Mouse (Mus musculus) limb, embryonic 12.5 days (tissue): ENCODE data around the gene Arhgap23. TPM values are rescaled to one million over a fixed set of nuclear protein-coding genes. Genes with fewer than 3 reads are reported as not detected.

Experiments used
- ATAC-seq: fragments of 200-750 bp; cut with Nextera tagmentation; 2 replicates; pipeline ENCODE4 v1.8.0; 2017; ENCODE audit warnings: low read depth, moderate TSS enrichment; ENCODE audit not compliant: insufficient number of reproducible peaks, insufficient read depth, low FRiP score, low TSS enrichment
- H3K27ac ChIP-seq: fragments of 300-500 bp; sonication (generic); 2 replicates; pipeline ENCODE4 v1.5.1; 2016; ENCODE audit warnings: mild to moderate bottlenecking, moderate library complexity
- H3K27me3 ChIP-seq: fragments of 300-500 bp; sonication (generic); 2 replicates; pipeline ENCODE4 v1.6.1; 2016; ENCODE audit warnings: mild to moderate bottlenecking, moderate library complexity
- H3K36me3 ChIP-seq: fragments of 300-500 bp; sonication (generic); 2 replicates; pipeline ENCODE4 v1.6.1; 2016; ENCODE audit warnings: mild to moderate bottlenecking, moderate library complexity
- H3K4me1 ChIP-seq: fragments of 300-500 bp; sonication (generic); replicated peaks from 2 replicates; pipeline ENCODE4 v1.6.1; 2016
- H3K4me2 ChIP-seq: fragments of 300-500 bp; sonication (generic); 2 replicates; pipeline ENCODE4 v1.6.1; 2016; ENCODE audit warnings: mild to moderate bottlenecking, moderate library complexity
- H3K4me3 ChIP-seq: fragments of 300-500 bp; sonication (generic); replicated peaks from 2 replicates; pipeline ENCODE4 v1.5.1; 2016; ENCODE audit warnings: mild to moderate bottlenecking
- H3K9ac ChIP-seq: fragments of 300-500 bp; sonication (generic); replicated peaks from 2 replicates; pipeline ENCODE4 v1.6.1; 2016; ENCODE audit warnings: mild to moderate bottlenecking, moderate library complexity
- H3K9me3 ChIP-seq: fragments of 300-500 bp; sonication (generic); 2 replicates; pipeline ENCODE4 v1.6.1; 2016; ENCODE audit warnings: mild to moderate bottlenecking, moderate library complexity
- WGBS: fragments of 180-500 bp; shearing (Covaris S2); methylation state at CpG from one replicate; pipeline ENCODE4 v1.1.7; 2016; 5-methylcytosine and 5-hydroxymethylcytosine counted together
- polyA plus RNA-seq: library from polyadenylated mRNA; unstranded; fragments of >200 nt; fragmentation: Nextera tagmentation; extraction: Ambion mirVana; gene quantifications from 2 replicates; pipeline ENCODE4 v1.2.1, GENCODE M21; 2016

Gene Arhgap23
- 7.3 and 7.4 TPM in 2 replicates for polyA plus RNA-seq

GRCm38 (mm10) chr11:97415330-97415711 lies at the start of gene Arhgap23:
Gene Arhgap23 (plus strand): TSS chr11:97415533.
- H3K4me2 ChIP-seq, result peak within 1 kb of the TSS; percentile 83
- H3K4me1 ChIP-seq, result peaks cover 41% of the 10 kb centered on the region
- WGBS, result under 1% methylated on average over 23 of the region's 29 CpGs
- H3K27ac ChIP-seq, result peak within 1 kb of the TSS; percentile 86
- no peaks in the 10 kb centered on the region for H3K9me3 ChIP-seq
- peak within 1 kb of the TSS; percentile 86 for H3K4me3 ChIP-seq
- peak within 1 kb of the TSS; percentile 84 for H3K9ac ChIP-seq
- peak; percentile 72 for ATAC-seq
- H3K27me3 ChIP-seq, result no peaks in the 10 kb centered on the region
- no peaks in the 10 kb centered on the region for H3K36me3 ChIP-seq

GRCm38 (mm10) chr11:97365556-97365955 lies 49.8 kb upstream of the Arhgap23 start:
- peaks cover 24% of the 10 kb centered on the region for H3K4me1 ChIP-seq
- H3K36me3 ChIP-seq, result peaks cover 10% of the 10 kb centered on the region
- no peak overlapping the region for H3K4me3 ChIP-seq
- ATAC-seq, result no peak
- no peaks in the 10 kb centered on the region for H3K9me3 ChIP-seq
- 68% methylated on average over 1 of the region's 1 CpGs for WGBS
- H3K4me2 ChIP-seq, result peak overlapping the region; percentile 97; the same call in 1 of the 2 replicates
- no peak overlapping the region for H3K9ac ChIP-seq
- no peaks in the 10 kb centered on the region for H3K27me3 ChIP-seq
- H3K27ac ChIP-seq, result no peak overlapping the region

GRCm38 (mm10) chr11:97368501-97368900 lies 46.8 kb upstream of the Arhgap23 start:
- Histone ChIP-seq H3K36me3 (peaks cover 10% of the 10 kb centered on the region), H3K9me3 (no peaks in the 10 kb centered on the region), H3K4me3 (no peak overlapping the region), H3K4me2 (no peak overlapping the region), H3K27ac (no peak overlapping the region), H3K9ac (no peak overlapping the region), H3K27me3 (no peaks in the 10 kb centered on the region), H3K4me1 (peaks cover 22% of the 10 kb centered on the region)
- WGBS, result 92% methylated on average over 5 of the region's 5 CpGs
- ATAC-seq, result no peak

DNA sequence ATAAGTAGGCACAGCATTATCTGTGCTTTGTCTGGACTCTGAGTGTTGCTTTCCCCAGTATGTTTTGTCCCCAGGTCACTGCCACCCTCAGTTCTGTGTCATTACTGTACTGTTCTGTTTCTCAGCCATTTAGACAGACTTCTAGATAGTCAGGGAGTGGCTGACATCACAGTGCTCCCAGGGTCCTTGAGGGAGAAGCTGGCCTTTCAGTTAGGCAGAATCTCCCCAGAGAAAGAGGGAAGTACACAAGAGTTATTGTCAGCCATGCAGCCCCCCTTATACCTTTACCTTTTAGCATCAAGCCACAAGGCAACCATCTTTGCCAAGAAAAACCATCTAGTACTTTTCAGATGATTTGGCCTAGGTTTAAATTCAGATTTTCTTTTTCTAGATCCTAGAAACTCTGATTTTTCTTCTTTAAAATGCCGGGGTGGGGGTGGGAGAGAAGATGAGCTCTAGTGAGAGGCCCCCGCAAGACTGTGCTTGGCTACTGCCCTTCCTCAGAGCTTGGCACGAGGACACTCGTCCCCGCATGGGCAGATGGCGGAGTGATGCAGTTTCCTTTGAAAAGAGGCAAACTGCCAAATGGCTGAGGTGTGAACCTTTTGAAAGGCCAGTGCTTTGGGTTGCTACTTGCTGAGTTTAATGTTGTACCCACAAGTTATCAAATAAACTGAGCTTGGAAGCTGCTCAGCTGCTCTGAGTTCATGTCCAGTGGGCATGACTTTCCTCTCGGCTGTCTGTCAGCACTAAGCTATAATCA lies 44.8 kb upstream of the Arhgap23 start:
- H3K4me1 ChIP-seq, result peaks cover 2% of the 10 kb centered on the region
- no peak overlapping the region for H3K4me2 ChIP-seq
- no peak overlapping the region for H3K9ac ChIP-seq
- no peak for ATAC-seq
- H3K4me3 ChIP-seq, result no peak overlapping the region
- H3K9me3 ChIP-seq, result no peaks in the 10 kb centered on the region
- no peaks in the 10 kb centered on the region for H3K27me3 ChIP-seq
- peaks cover 27% of the 10 kb centered on the region for H3K36me3 ChIP-seq
- H3K27ac ChIP-seq, result no peak overlapping the region
- WGBS, result 65% methylated on average over 7 of the region's 7 CpGs

GRCm38 (mm10) chr11:97372159-97372864 lies 43.0 kb upstream of the Arhgap23 start:
- Histone ChIP-seq H3K27ac (no peak overlapping the region), H3K36me3 (peaks cover 45% of the 10 kb centered on the region)

GRCm38 (mm10) chr11:97373402-97373801 lies 41.9 kb upstream of the Arhgap23 start:
- Histone ChIP-seq H3K4me1 (no peaks in the 10 kb centered on the region), H3K9me3 (no peaks in the 10 kb centered on the region), H3K36me3 (peaks cover 49% of the 10 kb centered on the region), H3K4me3 (no peak overlapping the region), H3K9ac (no peak overlapping the region), H3K27ac (no peak overlapping the region), H3K4me2 (no peak overlapping the region), H3K27me3 (no peaks in the 10 kb centered on the region)
- 78% methylated on average over 2 of the region's 2 CpGs for WGBS
- ATAC-seq, result no peak

More at GRCm38 (mm10) chr11:97372159-97372864, 43.0 kb upstream of the Arhgap23 start:
- Histone ChIP-seq H3K4me2 (no peak overlapping the region), H3K4me1 (no peaks in the 10 kb centered on the region), H3K9me3 (no peaks in the 10 kb centered on the region), H3K27me3 (no peaks in the 10 kb centered on the region), H3K9ac (no peak overlapping the region), H3K4me3 (no peak overlapping the region)
- ATAC-seq, result no peak
- WGBS, result 83% methylated on average over 6 of the region's 6 CpGs

- no peak overlapping the region for H3K4me3 ChIP-seq
- no peak overlapping the region for H3K9ac ChIP-seq
- no peaks in the 10 kb centered on the region for H3K4me1 ChIP-seq
- H3K27ac ChIP-seq, result no peak overlapping the region
- no peaks in the 10 kb centered on the region for H3K9me3 ChIP-seq
- H3K27me3 ChIP-seq, result no peaks in the 10 kb centered on the region
- WGBS, result 87% methylated on average over 3 of the region's 3 CpGs
- no peak overlapping the region for H3K4me2 ChIP-seq
- ATAC-seq, result no peak
- peaks cover 87% of the 10 kb centered on the region for H3K36me3 ChIP-seq
Observed at GRCm38 (mm10) chr11:97380036-97380435, 35.3 kb upstream of the Arhgap23 start.

DNA sequence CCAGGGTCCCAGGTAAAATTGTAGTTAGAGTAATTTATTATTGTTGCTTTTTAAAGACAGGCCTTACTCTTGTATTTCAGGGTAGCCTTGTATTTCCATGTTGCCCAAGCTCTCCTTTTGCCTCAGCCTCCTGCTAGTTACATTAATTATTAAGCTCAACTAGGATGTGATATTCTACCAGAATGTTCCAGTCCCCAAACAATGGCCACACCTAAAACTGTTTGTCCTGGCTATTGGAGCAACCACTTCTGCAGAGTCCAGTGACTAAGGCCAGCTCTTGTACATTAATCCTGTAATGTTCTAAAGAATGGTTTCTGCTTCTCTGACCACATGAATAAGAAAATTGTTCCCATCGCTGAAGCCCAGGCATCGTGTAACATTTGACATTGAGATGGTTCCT lies 32.3 kb upstream of the Arhgap23 start:
- H3K27me3 ChIP-seq, result no peaks in the 10 kb centered on the region
- no peak overlapping the region for H3K27ac ChIP-seq
- no peak overlapping the region for H3K4me3 ChIP-seq
- H3K4me1 ChIP-seq, result no peaks in the 10 kb centered on the region
- H3K9ac ChIP-seq, result no peak overlapping the region
- no peak for ATAC-seq
- no peaks in the 10 kb centered on the region for H3K9me3 ChIP-seq
- 99% methylated on average over 2 of the region's 2 CpGs for WGBS
- no peak overlapping the region for H3K4me2 ChIP-seq
- H3K36me3 ChIP-seq, result peaks cover 86% of the 10 kb centered on the region

- Histone ChIP-seq H3K4me1 (no peaks in the 10 kb centered on the region), H3K4me2 (no peak overlapping the region), H3K27ac (no peak overlapping the region), H3K27me3 (no peaks in the 10 kb centered on the region), H3K4me3 (no peak overlapping the region), H3K36me3 (peaks cover 83% of the 10 kb centered on the region), H3K9me3 (no peaks in the 10 kb centered on the region), H3K9ac (no peak overlapping the region)
- no peak for ATAC-seq
- WGBS, result 75% methylated on average over 2 of the region's 2 CpGs
Observed at GRCm38 (mm10) chr11:97383764-97384163, 31.6 kb upstream of the Arhgap23 start.

- no peak overlapping the region for H3K27ac ChIP-seq
- H3K4me1 ChIP-seq, result no peaks in the 10 kb centered on the region
- H3K9me3 ChIP-seq, result no peaks in the 10 kb centered on the region
- H3K9ac ChIP-seq, result no peak overlapping the region
- no peaks in the 10 kb centered on the region for H3K27me3 ChIP-seq
- peaks cover 93% of the 10 kb centered on the region for H3K36me3 ChIP-seq
- ATAC-seq, result no peak
- no peak overlapping the region for H3K4me3 ChIP-seq
- no peak overlapping the region for H3K4me2 ChIP-seq
- 94% methylated on average over 2 of the region's 2 CpGs for WGBS
Observed at GRCm38 (mm10) chr11:97387811-97388210, 27.5 kb upstream of the Arhgap23 start.

DNA sequence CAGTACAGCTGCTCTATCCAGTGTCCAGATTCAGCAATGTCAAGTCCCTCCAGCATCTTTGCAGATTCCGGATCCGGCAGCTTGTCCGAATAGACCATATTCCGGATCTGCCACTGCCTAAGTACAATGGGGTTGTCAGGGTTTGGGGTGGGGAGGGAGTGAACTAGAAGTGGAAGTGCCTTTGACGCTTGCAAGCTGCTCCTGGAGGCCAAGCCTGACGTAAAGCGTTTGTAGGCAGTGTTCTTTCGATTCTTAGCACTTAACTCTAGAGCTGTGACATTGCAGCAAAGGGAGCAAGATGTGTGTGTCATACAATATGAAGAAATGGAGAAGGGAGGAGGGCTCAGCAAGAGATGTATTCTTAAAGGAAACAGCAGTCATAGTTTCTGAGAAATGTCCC lies 26.2 kb upstream of the Arhgap23 start:
- Histone ChIP-seq H3K9ac (no peak overlapping the region), H3K27ac (no peak overlapping the region), H3K4me3 (no peak overlapping the region), H3K9me3 (no peaks in the 10 kb centered on the region), H3K4me1 (no peaks in the 10 kb centered on the region), H3K27me3 (no peaks in the 10 kb centered on the region), H3K4me2 (no peak overlapping the region), H3K36me3 (peaks cover 93% of the 10 kb centered on the region)
- WGBS, result 88% methylated on average over 8 of the region's 8 CpGs
- ATAC-seq, result no peak
